Mouse (Mus musculus) kidney, adult 2 months (tissue): Measurements from ENCODE around the gene Pkd2l1.

Experiments used
- CTCF ChIP-seq: fragments of 200-500 bp; conservative IDR thresholded peaks from 2 replicates; pipeline ENCODE4 v1.5.1; 2011; ENCODE audit warnings: low read depth, mild to moderate bottlenecking, control low read depth, low read length, moderate library complexity, mixed read lengths; ENCODE audit not compliant: insufficient read depth, insufficient read length
- POLR2A ChIP-seq: fragments of 200-500 bp; IDR thresholded peaks from one replicate; pipeline ENCODE4 v1.6.1; 2011; ENCODE audit warnings: low read depth, low read length, control low read depth

GRCm38 (mm10) chr19:44193906-44194305, 1.7 kb upstream of the Pkd2l1 start:
- TF ChIP-seq CTCF: no peak
- no peak for TF ChIP-seq POLR2A
